15 mouse cellular contexts compared by ENCODE assay signal in genomic region chr3:104092759-104093158, GRCm38 (mm10).
DNase-seq lines count a peak whose midpoint lies in the region; ATAC-seq lines count a peak whose summit lies in the region.
"Had no signal": no experiment of that assay in that cellular context is flagged by ENCODE, and none has a peak within 500 bp of the region (broad histone marks: within the 10 kb centered on the region; RNA-seq: fewer than 3 reads in every experiment).

No protein-coding gene starts in this region.

- no peak overlapping the region for H3K4me2 ChIP-seq in heart, embryonic 11.5 days
- H3K4me2 ChIP-seq: embryonic facial prominence, embryonic 12.5 days; forebrain, embryonic 13.5 days; hindbrain, embryonic 14.5 days; liver, embryonic 13.5 days had no signal

- no peak overlapping the region for H3K27ac ChIP-seq in heart, embryonic 11.5 days (ENCODE audit: low read depth, low read length)
- H3K27ac ChIP-seq: embryonic facial prominence, embryonic 12.5 days; forebrain, embryonic 13.5 days; hindbrain, embryonic 14.5 days; liver, embryonic 13.5 days; midbrain, embryonic 10.5 days had no signal

- H3K4me1 ChIP-seq in heart, embryonic 11.5 days (ENCODE audit: control insufficient read depth, insufficient read depth, low read length), result no peaks in the 10 kb centered on the region
- H3K4me1 ChIP-seq: embryonic facial prominence, embryonic 12.5 days; forebrain, embryonic 13.5 days; liver, embryonic 13.5 days; midbrain, embryonic 10.5 days had no signal

- 71% methylated on average over 5 of the region's 5 CpGs for WGBS in heart, embryonic 11.5 days (ENCODE audit: insufficient replicate concordance)

- DNase-seq in heart, adult 8-10 months (ENCODE audit: low spot score), result peak; percentile 69
- DNase-seq in CD4-positive helper T cell, adult 2 months (ENCODE audit: low read depth, low spot score), result peak; percentile 23
- DNase-seq in fibroblast of lung, adult 2 months (ENCODE audit: low read depth), result peak; percentile 33
- peak; percentile 56 for DNase-seq in lung, postnatal 36 days
- DNase-seq in layer of hippocampus, adult 18-20 months (ENCODE audit: low spot score in 2 of 2), result no peak
- DNase-seq in right cerebral cortex, adult 2 months (ENCODE audit: low spot score in 2 of 2), result no peak
- DNase-seq: cerebellum, postnatal 10 days; gastrocnemius, postnatal 36 days; liver, embryonic 13.5 days; thymus, postnatal 14 days had no signal

- no peak overlapping the region for H3K9ac ChIP-seq in heart, embryonic 11.5 days (ENCODE audit: low read depth, low read length)
- H3K9ac ChIP-seq: embryonic facial prominence, embryonic 12.5 days; forebrain, embryonic 13.5 days; hindbrain, embryonic 14.5 days; liver, embryonic 13.5 days had no signal

- H3K4me3 ChIP-seq in heart, embryonic 11.5 days (ENCODE audit: low read depth, low read length), result no peak overlapping the region
- H3K4me3 ChIP-seq: embryonic facial prominence, embryonic 12.5 days; forebrain, embryonic 13.5 days; liver, embryonic 13.5 days; midbrain, embryonic 10.5 days had no signal

- no peaks in the 10 kb centered on the region for H3K27me3 ChIP-seq in heart, embryonic 11.5 days (ENCODE audit: control insufficient read depth, insufficient read depth, low read length)
- H3K27me3 ChIP-seq: embryonic facial prominence, embryonic 12.5 days; forebrain, embryonic 13.5 days; liver, embryonic 13.5 days had no signal

- no peaks in the 10 kb centered on the region for H3K9me3 ChIP-seq in heart, embryonic 11.5 days (replicated peaks; ENCODE audit: control insufficient read depth, low read length)
- H3K9me3 ChIP-seq: embryonic facial prominence, embryonic 12.5 days; forebrain, embryonic 13.5 days; liver, embryonic 13.5 days; midbrain, embryonic 10.5 days had no signal

- ATAC-seq in heart, embryonic 11.5 days (replicated peaks; ENCODE audit: insufficient number of reproducible peaks, low FRiP score, low TSS enrichment), result no peak
- ATAC-seq: forebrain, embryonic 13.5 days had no signal

- 0 out of 2 replicates have a peak, but pooled peaks cover 3% of the 10 kb centered on the region for H3K36me3 ChIP-seq in heart, embryonic 11.5 days (ENCODE audit: control insufficient read depth, insufficient read depth, low read length)

Comparison
In these comparisons a context has a peak if more than half of its experiments do, and no peak if none do; other contexts are left out.
1. DNase-seq: peak in heart, adult 8-10 months (single experiment), CD4-positive helper T cell, adult 2 months (single experiment), fibroblast of lung, adult 2 months (single experiment) and lung, postnatal 36 days (single experiment); none in layer of hippocampus, adult 18-20 months (0 of 2) and right cerebral cortex, adult 2 months (0 of 2).